Mouse (Mus musculus): ENCODE results near the gene C77080. TPM values are rescaled to one million over a fixed set of nuclear protein-coding genes. Genes with fewer than 3 reads are reported as not detected.

Gene C77080
- total RNA-seq, 2 experiments from 2014 or later: 16.5 to 16.6 TPM

DNA sequence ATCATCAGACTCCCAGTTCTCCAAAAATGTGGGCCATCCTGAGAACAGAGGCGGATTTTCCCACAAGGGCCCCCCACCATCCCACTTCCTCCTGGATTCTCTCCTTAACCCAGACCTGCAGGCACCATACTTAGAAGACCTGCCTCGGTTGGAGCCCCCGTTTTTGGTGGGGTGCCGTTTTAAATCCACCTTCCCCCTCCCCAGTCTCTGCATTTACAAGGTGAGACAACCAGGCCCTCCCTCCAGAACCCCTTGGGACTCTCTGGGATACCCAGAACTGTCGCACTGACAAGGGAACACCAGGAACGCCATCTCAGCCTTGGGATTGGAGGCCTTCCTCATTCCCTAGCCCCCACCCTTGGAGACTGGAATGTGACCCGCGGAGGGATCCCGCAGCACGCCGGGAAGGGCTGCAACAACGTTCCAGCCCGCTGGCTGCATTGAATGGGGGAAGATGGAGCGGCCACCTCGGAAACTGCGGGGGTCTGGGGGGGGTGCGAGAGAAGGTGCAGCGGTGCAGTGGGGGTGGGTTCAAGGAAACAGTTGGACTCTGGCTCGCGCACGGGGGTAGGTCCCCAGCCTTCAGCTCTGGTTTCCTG lies 23.3 kb downstream of the C77080 start:
- DNase-seq: no peak

DNA sequence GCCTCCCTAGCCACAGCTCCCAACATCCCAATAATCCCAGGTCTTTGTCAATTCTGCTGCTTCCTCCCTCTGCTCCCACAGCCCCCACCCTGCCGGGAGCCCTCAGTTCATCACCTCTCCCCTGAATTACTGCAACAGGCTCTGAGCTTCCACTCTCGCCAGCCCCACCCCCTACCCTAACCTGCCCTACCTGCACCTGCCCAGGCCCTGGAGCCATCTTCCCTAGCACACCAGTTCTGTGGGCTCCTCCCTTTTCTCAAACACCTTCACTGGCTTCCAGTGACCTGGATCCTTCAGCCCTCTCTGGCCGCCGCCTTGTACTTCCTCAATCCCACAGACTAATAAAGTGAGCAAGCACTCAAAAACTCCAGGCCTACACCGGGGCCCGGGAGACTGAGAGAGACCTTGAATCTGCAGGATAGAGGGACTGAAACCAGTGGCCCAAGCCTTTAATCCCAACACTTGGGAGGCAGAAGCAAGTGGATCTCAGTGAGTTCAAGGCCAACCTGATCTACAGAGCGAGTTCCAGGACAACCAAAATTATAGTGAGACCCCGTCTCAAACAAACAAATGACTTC lies 24.9 kb downstream of the C77080 start:
- DNase-seq: no peak

DNA sequence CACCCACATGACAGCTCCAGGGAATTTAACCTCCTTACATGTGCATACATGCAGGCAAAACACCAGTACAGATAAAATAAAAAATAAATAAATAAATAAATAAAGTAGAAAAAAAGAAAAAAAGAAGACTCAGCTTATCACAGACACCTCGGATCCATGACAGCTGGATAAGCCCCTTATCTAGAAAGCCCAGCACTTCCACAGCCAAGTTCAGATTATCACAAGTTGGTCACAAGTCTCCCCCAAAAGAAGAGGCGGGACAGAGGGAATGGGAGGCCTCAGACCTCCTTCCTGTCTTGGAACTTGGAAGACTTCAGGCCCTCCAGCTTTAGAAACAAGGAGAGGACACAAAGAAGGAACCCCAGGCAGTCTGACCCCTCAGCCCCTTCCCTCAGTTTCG lies 26.1 kb downstream of the C77080 start:
- no peak for DNase-seq

DNA sequence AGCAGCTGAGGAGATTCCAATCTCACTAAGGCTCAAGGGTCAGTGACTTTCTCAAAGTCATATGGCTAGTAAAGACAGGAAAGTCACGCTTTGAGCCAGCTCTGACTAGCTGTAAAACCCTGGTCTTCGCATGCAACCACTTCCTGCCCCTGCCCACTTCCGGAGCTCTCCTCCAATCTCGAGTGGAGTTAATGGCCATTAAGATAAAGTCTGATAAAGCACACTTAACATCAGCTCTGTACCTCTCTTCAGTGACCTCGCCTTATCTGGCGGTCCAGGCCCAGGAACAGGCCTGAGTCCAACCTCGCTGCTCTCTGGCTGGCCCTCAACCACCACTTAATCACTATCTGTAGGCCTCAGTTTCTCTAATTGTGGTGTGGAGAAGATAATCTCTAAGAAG lies 26.7 kb downstream of the C77080 start:
- DNase-seq: no peak

DNA sequence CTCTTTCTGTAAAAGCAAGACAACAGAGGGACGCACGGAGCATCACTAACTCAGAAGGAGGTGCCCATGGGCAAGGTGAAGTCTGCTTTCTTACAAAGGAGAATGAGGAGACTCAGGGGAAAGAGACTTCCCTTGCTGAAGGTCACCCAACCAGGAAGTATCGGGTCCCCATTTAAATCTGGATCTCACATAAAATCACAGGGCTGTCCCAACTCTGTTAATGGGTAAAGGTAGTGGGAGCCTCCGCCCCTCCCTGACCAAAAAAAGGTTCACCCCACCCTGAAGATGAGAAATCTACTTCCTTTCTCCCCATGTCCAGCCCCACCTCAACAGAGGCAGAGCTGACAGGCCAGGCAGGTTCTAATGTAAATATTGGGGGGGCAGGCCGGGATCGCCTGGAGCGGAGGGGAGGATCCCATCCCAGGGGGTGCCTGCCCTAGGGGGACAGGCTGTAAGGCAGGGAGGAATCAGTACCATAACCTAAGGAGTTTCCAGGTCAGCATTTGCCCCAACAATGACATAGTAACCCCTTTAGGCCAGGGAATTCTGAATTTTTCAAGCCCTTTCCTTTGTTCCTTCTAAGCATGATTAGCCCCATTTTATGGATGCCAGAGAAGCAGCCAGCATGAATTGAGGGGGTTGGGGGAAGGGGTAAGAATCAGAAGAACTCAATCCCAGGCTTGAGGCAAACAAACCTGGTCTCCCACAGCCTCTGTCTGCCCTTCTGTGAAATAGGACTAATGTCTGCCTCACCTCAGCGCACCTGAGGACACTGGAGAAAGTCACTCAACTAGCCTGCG lies 28.4 kb downstream of the C77080 start:
- no peak for DNase-seq

DNA sequence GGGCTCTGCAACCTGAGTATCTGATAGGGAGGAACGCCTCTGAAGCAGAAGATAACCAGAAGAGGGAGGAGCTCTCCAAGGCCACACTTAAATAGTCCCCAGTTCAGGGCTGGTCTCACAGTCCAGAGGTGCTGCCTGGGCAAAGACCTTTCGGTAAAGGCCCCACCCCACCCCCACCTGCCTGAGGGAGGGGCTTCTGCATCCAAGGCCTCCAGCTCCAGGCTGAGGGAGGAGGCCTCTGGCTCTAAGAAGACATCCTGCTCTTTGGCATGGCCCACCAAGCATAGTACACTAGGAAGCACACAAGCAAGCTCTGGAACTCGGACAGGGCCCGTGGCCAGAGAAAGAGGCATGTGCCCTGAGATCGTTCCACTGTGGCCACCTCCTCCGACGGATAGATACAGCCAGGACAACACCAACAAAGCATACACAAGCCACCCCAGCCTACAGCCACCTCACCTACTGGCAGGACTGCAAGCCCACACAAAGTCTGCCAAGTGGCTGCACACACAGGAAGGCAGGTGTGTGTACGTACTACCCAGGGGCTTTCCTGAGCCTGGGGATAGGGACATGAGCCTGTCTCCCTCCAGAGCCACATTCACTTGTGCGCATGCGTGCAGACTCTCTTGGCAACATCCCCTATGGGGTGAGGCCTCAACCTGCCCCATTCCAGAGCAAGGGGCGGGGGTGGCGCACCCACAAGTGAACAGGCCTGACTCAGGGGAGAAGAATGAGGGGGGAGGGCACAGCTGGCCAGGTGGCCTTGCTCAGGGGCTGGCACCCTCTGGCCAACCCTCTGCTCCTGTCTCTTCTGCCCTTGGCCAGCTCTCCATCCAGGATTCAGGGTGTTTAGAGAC lies 29.4 kb downstream of the C77080 start:
- DNase-seq: no peak

DNA sequence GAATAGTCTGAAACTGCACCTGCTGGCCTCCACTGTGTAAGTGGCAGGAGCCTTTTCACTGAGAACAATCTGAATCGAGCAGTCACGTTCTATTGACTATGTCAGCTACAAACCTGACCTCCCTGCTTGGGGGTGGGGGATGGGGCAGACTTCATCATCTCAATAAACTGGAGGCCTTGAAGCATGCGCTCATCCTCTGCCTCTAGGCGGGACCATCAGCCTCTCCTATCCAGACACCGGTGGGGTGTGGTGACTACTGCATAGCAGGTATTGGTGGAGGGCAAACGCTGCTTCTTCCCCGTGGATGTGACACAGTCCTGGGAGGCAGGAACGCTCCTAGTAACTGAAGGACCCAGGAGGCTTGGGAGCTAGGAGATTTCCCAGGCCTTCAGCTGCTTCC lies 30.3 kb downstream of the C77080 start:
- DNase-seq: no peak

DNA sequence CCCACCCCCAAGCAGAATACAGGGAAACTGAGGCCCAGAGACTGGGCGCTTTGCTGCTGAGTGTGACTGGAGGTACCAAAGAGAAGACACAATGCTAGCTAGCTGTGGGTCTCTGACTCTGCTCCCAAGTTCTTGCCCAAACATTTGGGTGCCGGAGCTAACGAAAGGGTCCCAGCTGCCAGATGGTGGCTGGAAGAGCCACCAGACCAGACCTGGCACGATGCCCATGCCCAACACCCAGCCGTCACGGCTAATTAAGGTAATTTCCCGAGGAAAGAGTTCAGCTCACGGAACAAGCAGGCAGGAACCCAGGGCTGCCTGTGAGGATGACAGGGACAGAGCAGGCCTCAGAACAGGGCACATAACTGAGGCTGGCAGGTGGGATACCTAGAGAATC lies 33.2 kb downstream of the C77080 start:
- no peak for DNase-seq

DNA sequence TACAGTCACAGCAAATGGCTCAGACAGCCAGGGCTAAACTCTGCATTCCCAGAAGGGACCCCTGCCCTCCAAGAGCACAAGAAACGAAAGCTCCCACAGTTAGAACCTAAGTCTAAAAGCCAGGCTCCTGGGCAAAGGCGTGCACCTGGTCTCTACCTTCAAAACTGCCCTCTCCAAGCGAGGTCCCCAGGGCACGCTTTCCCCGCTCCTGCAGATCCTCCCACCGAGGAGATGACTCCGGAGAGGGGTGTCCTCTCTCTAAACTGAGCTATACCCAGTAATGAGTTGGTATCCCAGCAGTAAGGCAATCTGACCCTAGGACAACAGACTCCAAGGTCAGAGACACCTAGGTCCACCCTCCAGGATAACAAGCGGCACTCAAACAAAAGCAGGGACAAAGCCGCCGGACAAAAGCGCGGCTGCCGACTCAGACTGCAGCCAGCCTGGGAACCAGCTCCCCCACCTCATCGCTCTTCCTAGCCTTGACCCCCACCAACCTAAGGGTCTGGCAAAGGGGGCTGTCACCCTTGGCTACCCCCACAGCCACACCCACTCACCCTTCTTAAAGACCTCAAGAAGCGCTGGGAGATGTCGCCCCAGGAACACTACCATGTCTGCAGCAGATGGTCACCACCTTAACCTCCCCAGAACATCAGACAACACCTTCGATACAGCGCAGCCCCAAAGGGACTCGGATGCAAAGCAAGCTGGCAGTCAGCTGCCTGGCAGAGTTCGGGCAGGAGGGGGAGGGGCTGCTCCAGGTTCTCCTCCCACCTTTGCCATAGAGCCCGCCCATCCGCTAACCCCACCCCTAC lies 33.8 kb downstream of the C77080 start:
- DNase-seq: no peak

DNA sequence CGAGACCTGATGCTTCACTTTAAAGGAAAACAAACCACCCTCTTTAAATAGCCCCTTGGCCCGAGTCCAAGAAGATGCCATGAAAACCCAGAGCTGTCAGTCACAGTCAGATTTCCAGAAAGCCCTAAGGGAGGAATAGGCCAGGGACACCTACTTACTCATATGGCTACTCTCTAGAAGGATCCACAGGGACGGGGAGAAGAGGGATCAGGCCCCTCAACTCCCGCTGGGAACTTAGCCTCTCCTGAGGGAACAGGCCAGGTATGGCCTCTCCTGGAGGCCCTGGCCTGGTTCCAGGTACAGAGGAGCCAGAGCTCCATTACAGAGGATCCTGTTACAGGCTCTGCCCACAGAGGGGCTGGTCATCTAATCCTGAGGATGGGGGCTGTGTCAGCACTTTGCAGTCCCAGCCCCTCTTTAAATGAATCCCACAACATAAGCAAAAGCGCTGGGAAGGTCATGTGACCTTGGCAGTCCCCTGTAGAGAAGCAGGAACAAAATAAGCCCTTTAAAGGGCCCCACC lies 34.7 kb downstream of the C77080 start:
- no peak for DNase-seq

DNA sequence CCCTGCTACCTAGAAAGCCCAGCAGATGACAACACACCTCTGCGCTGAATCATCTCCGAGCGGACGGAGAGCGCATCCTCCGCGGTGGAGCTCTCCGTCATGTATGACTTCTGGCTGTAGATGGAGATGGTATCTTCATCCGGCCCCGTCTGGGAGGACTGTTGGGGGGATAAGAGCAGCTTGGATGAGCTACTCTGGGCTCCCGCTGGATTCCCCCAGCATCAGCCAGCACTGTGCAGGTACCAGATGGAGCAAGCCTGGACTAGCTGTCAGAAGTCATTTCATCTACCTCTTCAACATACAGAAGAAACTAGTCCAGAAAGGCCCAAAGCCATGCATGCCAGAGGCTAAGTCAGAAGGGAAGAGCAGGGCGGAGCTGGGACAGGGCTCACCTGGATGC lies 35.9 kb downstream of the C77080 start:
- no peak for DNase-seq

DNA sequence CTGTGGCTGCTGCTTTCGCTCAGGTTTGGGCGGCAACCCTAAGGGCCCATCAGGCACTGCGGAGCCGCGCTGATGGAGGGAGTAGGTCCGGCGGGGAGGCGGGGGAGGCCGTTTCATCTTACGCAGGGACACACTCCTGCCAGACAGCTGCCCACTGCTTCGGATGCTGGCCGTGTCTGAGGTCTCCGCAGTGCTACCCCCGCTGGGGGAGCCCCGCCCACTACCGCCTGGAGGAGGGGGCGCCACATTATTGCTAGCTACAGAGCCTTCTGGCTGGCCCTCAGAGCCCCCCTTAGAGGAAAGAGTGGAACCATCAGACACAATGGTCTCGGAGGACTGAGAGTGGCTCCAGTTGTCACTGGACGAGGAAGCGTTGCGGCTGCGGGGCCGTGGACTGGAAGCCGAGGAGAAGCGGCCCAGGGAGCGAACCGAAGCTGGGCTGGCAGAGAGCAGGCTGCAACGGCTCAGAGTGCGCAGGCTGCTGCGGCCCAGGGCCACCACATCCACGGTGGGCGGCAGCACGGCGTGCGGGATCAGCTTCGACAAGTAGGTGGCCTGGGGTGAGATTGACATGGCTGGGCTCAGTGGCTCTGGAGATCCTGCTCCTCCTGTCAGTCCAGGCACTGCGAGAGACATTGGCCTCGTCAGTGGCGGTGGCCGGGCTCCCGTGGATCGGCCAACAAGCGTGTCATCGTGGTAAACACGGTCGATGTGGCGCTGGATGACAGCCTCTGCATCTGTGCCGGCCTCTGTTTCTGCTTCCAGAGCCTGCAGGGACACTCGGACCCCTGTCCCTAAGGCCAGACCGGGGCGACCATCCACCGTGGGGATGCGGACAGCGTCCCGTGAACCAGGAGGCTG lies 37.6 kb downstream of the C77080 start:
- no peak for DNase-seq

DNA sequence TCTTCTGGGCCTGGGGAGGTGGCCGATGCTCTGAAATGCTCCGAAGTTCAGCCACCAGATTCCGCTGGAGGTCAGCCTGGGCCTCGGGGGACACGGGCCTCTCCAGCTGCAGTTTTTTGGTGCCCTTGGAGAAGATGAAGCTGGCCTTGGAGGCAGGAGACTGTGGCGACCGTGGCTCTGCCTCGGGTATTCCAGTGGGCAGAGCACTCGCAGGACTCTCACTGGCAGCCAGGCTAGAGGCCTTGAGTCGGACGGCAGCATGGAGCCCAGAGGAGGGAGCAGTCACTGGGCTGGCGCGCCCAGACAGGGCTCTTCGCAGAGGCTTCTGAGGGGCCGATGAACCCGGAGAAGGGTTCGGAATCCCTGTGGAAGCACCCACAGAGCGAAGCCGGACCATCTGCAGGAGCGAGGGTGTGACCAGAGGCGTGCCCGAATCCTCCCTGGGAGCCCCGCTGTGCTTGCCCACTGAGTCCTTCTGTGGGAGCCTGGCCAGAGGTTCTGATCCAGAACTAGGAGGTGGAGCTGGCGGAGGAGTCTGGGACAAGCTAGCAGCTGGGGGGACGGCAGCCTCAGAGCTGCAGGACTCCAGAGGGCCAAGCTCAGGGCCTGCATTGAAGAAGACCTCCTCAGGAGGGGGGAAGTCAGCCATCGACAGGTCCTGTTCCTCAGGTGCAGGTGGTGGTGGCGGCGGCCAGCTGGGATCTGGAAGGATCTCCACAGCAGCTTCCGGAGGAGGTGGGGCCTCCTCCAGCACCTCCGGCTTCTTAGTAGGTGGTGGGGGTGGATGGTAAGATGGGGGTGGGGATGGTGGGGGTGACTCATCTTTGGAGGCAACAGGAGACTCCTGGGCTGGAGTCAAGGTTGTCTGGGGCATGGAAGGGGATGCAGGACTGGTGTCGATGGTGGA lies 38.9 kb downstream of the C77080 start:
- DNase-seq: no peak

DNA sequence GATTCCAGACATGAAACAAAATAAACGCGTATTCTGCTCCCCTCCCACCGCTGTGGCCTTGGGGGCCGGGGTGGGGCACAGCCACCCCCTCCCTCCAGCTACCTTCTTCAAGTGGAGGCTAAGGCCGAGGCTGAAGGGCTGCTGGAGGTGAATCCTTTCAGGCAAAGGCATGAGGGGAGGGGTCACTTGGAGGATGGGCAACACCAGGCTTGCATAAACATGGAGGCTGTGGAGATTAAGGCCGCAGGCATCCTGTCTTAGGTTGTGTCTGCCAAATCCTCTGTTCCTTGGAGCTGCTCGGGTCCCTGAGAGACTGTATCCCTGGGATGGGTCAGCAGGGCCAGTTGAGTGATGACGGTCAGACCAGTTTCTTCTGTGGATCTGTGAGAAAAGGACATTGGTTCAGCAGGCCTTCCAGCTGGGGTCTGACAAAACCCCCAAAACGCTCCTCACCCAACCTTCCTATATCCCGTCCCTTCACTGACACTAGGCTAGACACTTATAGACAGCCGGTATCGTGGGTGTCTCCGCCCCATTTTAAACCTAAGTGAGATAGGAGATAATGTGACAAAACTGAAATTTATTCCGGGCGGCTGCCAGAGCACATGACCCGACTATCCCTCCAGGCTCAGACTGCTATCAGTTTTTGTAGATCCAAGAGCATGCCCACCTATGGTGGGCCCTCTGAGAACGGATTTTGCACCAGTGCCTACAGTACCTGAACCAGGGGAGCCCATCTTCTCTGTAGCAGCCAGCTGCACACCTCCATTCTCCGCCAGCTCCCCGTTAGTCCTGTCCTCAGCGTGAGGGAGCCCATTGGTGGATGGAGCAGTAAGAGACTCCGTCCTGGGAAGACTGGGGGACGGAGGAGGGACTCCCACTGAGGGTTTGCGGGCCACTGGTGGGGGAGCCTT lies 39.9 kb downstream of the C77080 start:
- DNase-seq: no peak

DNA sequence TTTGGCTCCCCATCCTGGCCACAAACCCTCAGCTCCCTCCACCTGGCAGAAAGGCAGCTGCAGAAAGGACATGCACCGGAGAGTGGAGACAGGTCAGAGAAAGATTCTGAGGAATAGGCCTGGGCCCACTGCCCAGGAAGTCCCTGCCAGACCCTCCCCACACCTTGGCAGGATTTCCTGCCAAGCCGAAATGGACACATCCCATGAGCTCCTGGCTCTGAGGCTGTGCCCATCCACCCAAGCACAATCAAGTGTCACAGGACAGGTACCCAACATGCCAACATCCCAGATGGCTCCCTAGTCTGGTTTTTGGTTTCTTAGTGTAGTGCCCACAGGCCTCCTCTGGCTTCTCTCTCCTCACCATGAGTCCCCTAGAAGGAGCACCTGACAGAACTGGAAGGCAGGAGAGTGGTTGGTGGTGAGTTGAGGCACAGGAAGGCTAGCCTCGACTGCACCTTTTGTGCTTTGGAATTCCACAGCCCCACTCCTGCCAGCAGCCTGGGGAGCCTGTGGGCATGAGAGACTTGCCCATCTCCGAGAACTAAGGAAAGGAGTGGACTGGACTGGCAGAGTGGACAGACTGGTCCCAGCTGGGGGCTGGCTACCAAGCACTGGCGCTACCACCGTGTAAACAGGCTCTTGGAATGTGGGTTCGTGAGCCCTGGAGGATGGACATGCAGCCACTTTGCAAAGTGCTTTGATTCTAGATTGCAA lies 40.7 kb downstream of the C77080 start:
- DNase-seq: no peak

DNA sequence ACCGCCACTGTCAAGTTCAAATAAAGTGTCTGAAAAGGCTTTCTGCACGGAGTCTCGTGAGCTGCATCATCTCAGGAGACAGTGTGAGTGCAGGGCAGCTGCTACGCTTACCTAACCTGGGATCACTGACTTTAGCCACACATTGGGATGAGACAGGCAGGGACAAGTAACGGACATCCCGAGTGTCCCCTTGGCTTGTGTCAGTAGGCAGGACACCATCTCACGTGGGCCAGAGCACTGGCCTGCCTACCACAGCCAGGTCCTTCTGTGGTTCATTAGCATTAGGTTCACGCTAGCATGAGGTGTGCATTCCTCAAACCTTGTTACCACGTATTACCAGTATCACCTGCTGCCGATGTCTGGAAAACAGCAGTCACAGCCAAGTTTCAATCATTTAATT lies 42.0 kb downstream of the C77080 start:
- no peak for DNase-seq

DNA sequence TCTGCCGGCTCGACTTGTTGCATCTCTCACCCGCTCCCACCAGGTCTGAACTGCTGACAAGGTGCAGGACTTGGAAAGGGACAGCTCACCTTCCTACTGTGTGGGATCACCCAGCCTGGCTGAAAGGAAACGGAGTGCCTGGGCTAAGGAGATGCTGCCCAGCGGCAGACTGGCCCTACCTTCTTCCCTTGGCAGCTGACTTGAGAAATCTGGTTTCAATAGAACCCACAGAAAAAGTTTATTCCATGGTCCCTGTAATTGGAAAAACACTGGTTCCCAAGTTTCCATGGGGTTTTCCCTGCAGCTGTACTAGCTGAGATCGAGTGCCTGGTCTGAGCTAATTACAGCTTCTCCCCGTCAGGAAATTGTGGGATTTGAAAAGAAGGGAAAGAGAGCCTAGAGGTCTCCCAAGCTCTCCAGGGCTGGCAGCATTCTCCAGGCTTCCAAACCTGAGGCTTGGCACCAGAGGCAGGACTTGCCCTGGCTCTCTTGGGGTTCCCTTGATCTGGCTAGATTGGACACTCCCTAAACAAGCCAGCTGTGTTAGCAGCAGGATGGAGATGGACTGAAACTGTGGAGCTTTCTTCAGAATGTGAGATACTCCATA lies 42.5 kb downstream of the C77080 start:
- no peak for DNase-seq
